In the genomic region with DNA sequence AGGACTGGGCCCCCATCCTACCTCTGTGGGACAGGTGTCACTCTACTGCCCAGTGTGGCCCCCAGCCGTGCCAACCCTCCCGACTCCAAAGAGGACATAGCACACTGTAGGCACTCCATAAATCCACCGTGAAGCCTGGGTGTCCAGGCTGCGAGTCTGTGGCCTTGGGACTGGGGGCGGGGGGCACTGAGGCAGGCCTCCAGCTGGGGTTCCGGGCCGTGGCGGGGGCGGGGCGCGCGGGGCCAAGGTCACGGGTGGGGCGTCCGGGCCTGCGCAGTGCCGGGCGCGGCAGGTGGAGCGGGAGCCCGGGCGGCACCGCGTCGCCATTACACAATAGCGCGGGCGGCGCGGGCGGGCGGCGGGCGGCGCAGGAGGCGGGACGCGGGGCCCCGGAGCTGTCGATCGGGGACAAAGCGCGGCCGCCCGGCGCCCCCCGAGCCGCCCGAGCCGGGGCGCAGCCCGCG, we compare ENCODE assay signal across 8 mouse cellular contexts. TPM values are rescaled to one million over a fixed set of nuclear protein-coding genes. Genes with fewer than 3 reads are reported as not detected.
A peak's percentile ranks its signal among the peaks of the same experiment; 100 is the strongest.
DNase-seq lines count a peak whose midpoint lies in the region; ATAC-seq and TF ChIP-seq lines count a peak whose summit lies in the region.

A gene (plus strand): TSS at position 326 of the 464 bp plus-strand sequence.

- no peaks in the 10 kb centered on the region for H3K27me3 ChIP-seq in G1E (ENCODE audit: insufficient read depth, low read length)
- no peaks in the 10 kb centered on the region for H3K27me3 ChIP-seq in forebrain, postnatal 0 days (ENCODE audit: insufficient read depth, low read length)
- H3K27me3 ChIP-seq in lung, postnatal 0 days (replicated peaks; ENCODE audit: insufficient read depth, low read length) = no peaks in the 10 kb centered on the region

- ATAC-seq in G1E (ENCODE audit: extremely low read depth, insufficient number of reproducible peaks, low FRiP score, poor library complexity, severe bottlenecking) = no peak
- peak; percentile 79 for ATAC-seq in forebrain, postnatal 0 days
- peak; percentile 73 for ATAC-seq in lung, postnatal 0 days

- peak within 1 kb of the TSS; percentile 90 for H3K4me3 ChIP-seq in G1E (ENCODE audit: low read depth, low read length)
- peak within 1 kb of the TSS; percentile 76 for H3K4me3 ChIP-seq in forebrain, postnatal 0 days (ENCODE audit: low read depth, low read length)
- peak within 1 kb of the TSS; percentile 90 for H3K4me3 ChIP-seq in lung, postnatal 0 days (ENCODE audit: low read depth, low read length)

- H3K4me2 ChIP-seq in forebrain, postnatal 0 days (ENCODE audit: low read depth) = peak within 1 kb of the TSS; percentile 88
- peak within 1 kb of the TSS; percentile 84 for H3K4me2 ChIP-seq in lung, postnatal 0 days (replicated peaks; ENCODE audit: low read depth, low read length)

- peak within 1 kb of the TSS; percentile 87 for H3K27ac ChIP-seq in forebrain, postnatal 0 days (ENCODE audit: low read depth, low read length)
- peak within 1 kb of the TSS; percentile 85 for H3K27ac ChIP-seq in lung, postnatal 0 days (ENCODE audit: low read length)

- peaks cover 34% of the 10 kb centered on the region for H3K36me3 ChIP-seq in G1E (replicated peaks)
- peaks cover 6% of the 10 kb centered on the region; the same call in 1 of the 2 replicates for H3K36me3 ChIP-seq in forebrain, postnatal 0 days (ENCODE audit: insufficient read depth)
- no peaks in the 10 kb centered on the region for H3K36me3 ChIP-seq in lung, postnatal 0 days (ENCODE audit: insufficient read depth, low read length)

- peaks cover 4% of the 10 kb centered on the region; the same call in 1 of the 2 replicates for H3K9me3 ChIP-seq in G1E (replicated peaks)
- no peaks in the 10 kb centered on the region for H3K9me3 ChIP-seq in forebrain, postnatal 0 days (ENCODE audit: low read length)
- H3K9me3 ChIP-seq in lung, postnatal 0 days (ENCODE audit: low read length) = no peaks in the 10 kb centered on the region

- no peak for TF ChIP-seq CTCF in G1E (IDR thresholded peaks at IDR 0.05; ENCODE audit: low read depth, low read length)
- no peak for TF ChIP-seq CTCF in forebrain, postnatal 0 days (IDR thresholded peaks at IDR 0.05; ENCODE audit: low read depth)
- no peak for TF ChIP-seq CTCF in lung, postnatal 0 days (IDR thresholded peaks at IDR 0.05)

- DNase-seq in G1E (ENCODE audit: low spot score) = peak; percentile 74
- peak; percentile 83 for DNase-seq in cerebellum, adult 11 months
- DNase-seq in forebrain, postnatal 0 days = peak; percentile 61
- DNase-seq in heart, postnatal 4 days = peak; percentile 85
- DNase-seq in layer of hippocampus, adult 8-10 months (ENCODE audit: low spot score in 2 of 2) = peak in 1 of 2 experiments; percentile 64
- peak; percentile 72 for DNase-seq in lung, postnatal 0 days (ENCODE audit: low spot score)
- DNase-seq in retina, embryonic 14.5 days (ENCODE audit: low spot score) = peak; percentile 58
- DNase-seq in urinary bladder, adult 2 months (ENCODE audit: low spot score) = peak; percentile 77

- TF ChIP-seq EP300 in lung, postnatal 0 days (IDR thresholded peaks at IDR 0.05) = no peak

- peak within 1 kb of the TSS; percentile 93 for H3K9ac ChIP-seq in forebrain, postnatal 0 days
- H3K9ac ChIP-seq in lung, postnatal 0 days (replicated peaks; ENCODE audit: low read depth) = peak within 1 kb of the TSS; percentile 87

- peaks cover 47% of the 10 kb centered on the region for H3K4me1 ChIP-seq in G1E (ENCODE audit: insufficient read depth, low read depth, low read length)
- H3K4me1 ChIP-seq in forebrain, postnatal 0 days (ENCODE audit: insufficient read depth) = peaks cover 5% of the 10 kb centered on the region
- H3K4me1 ChIP-seq in lung, postnatal 0 days (ENCODE audit: insufficient read depth, low read depth, low read length) = peaks cover 21% of the 10 kb centered on the region; the same call in 1 of the 2 replicates

- 1% methylated on average over 33 of the region's 53 CpGs for WGBS in forebrain, postnatal 0 days
- 1% methylated on average over 21 of the region's 53 CpGs for WGBS in lung, postnatal 0 days

RNA-seq across cellular contexts. Expression of the gene that starts here (rescaled TPM):
- 396 and 400 TPM in 2 replicates for total RNA-seq in G1E (2014; fragmentation: Nextera tagmentation)
- 182 and 238 TPM in 2 replicates for total RNA-seq in G1E (2017)
- polyA plus RNA-seq in G1E (2012) = 1,535 and 1,925 TPM in 2 replicates
- total RNA-seq in forebrain, postnatal 0 days (2014; rRNA removed) = 450 and 455 TPM in 2 replicates
- polyA plus RNA-seq in forebrain, postnatal 0 days (2015; fragmentation: Nextera tagmentation; extraction: Ambion mirVana) = 752 and 802 TPM in 2 replicates
- total RNA-seq in heart, postnatal 4 days (2021) = 100 to 1,000 TPM; 821 to 843 TPM
- total RNA-seq in layer of hippocampus, adult 8-10 months (2022) = 100 to 1,000 TPM; 659 to 695 (median 670) TPM
- polyA plus RNA-seq in lung, postnatal 0 days (2015; fragmentation: Nextera tagmentation; extraction: Ambion mirVana) = 467 and 473 TPM in 2 replicates
- polyA plus RNA-seq in urinary bladder, adult 2 months (2012; rRNA removed) = 385 and 562 TPM in 2 replicates
